Mouse (Mus musculus) intestine, embryonic 16.5 days (tissue): Measurements from ENCODE around the gene Ttbk2. TPM values are rescaled to one million over a fixed set of nuclear protein-coding genes. Genes with fewer than 3 reads are reported as not detected.

Experiments used
- ATAC-seq: fragments of 200-750 bp; cut with Nextera tagmentation; 2 replicates; pipeline ENCODE4 v1.8.0; 2017; ENCODE audit warnings: moderate TSS enrichment, moderate library complexity
- H3K27ac ChIP-seq: fragments of 300-500 bp; sonication (generic); 2 replicates; pipeline ENCODE4 v1.5.1; 2014; ENCODE audit warnings: mild to moderate bottlenecking, low read length
- H3K27me3 ChIP-seq: fragments of 300-500 bp; sonication (generic); replicated peaks from 2 replicates; pipeline ENCODE4 v1.6.1; 2014; ENCODE audit warnings: low read length, control low read depth, mixed read lengths; ENCODE audit not compliant: control insufficient read depth, insufficient read depth
- H3K36me3 ChIP-seq: fragments of 300-500 bp; sonication (generic); 2 replicates; pipeline ENCODE4 v1.6.1; 2014; ENCODE audit warnings: low read length, control low read depth; ENCODE audit not compliant: control insufficient read depth, insufficient read depth
- H3K4me1 ChIP-seq: fragments of 300-500 bp; sonication (generic); 2 replicates; pipeline ENCODE4 v1.6.1; 2014; ENCODE audit warnings: low read length, control low read depth, mixed read lengths; ENCODE audit not compliant: control insufficient read depth, insufficient read depth
- H3K4me2 ChIP-seq: fragments of 300-500 bp; sonication (generic); 2 replicates; pipeline ENCODE4 v1.6.1; 2014; ENCODE audit warnings: low read depth, low read length, control low read depth
- H3K4me3 ChIP-seq: fragments of 300-500 bp; sonication (generic); 2 replicates; pipeline ENCODE4 v1.5.1; 2014; ENCODE audit warnings: mild to moderate bottlenecking, low read length
- H3K9ac ChIP-seq: fragments of 300-500 bp; sonication (generic); 2 replicates; pipeline ENCODE4 v1.6.1; 2014; ENCODE audit warnings: low read depth, low read length
- H3K9me3 ChIP-seq: fragments of 300-500 bp; sonication (generic); 2 replicates; pipeline ENCODE4 v1.6.1; 2016; ENCODE audit warnings: low read length, control low read depth; ENCODE audit not compliant: control insufficient read depth
- WGBS: fragments of 180-500 bp; shearing (Covaris S2); extraction: QIAGEN DNeasy Blood & Tissue Kit; methylation state at CpG from one replicate; pipeline ENCODE4 v1.1.7; 2014; 5-methylcytosine and 5-hydroxymethylcytosine counted together
- polyA plus RNA-seq: library from polyadenylated mRNA; unstranded; fragments of >200 nt; fragmentation: Nextera tagmentation; extraction: Ambion mirVana; gene quantifications from 2 replicates; pipeline ENCODE4 v1.2.1, GENCODE M21; 2015

Gene Ttbk2
- polyA plus RNA-seq, 1 experiment from 2014 or later = 1.4 TPM

GRCm38 (mm10) chr2:120770265-120770935 lies 80.0 kb downstream of the Ttbk2 start:
- WGBS = 87% methylated on average over 2 of the region's 2 CpGs
- Histone ChIP-seq H3K27ac (no peak overlapping the region), H3K27me3 (no peaks in the 10 kb centered on the region), H3K4me2 (no peak overlapping the region), H3K9me3 (no peaks in the 10 kb centered on the region), H3K9ac (no peak overlapping the region), H3K4me1 (no peaks in the 10 kb centered on the region), H3K36me3 (no peaks in the 10 kb centered on the region), H3K4me3 (no peak overlapping the region)
- ATAC-seq = no peak

GRCm38 (mm10) chr2:120761922-120762321 lies 88.5 kb downstream of the Ttbk2 start:
- H3K27me3 ChIP-seq = no peaks in the 10 kb centered on the region
- no peaks in the 10 kb centered on the region for H3K36me3 ChIP-seq
- no peak for ATAC-seq
- H3K4me1 ChIP-seq = no peaks in the 10 kb centered on the region
- no peaks in the 10 kb centered on the region for H3K9me3 ChIP-seq
- H3K27ac ChIP-seq = no peak overlapping the region
- no peak overlapping the region for H3K4me3 ChIP-seq
- no peak overlapping the region for H3K4me2 ChIP-seq
- no peak overlapping the region for H3K9ac ChIP-seq

GRCm38 (mm10) chr2:120748041-120748440 lies 102.4 kb downstream of the Ttbk2 start:
- 91% methylated on average over 2 of the region's 2 CpGs for WGBS
- no peak overlapping the region for H3K4me2 ChIP-seq
- H3K4me1 ChIP-seq = no peaks in the 10 kb centered on the region
- H3K9me3 ChIP-seq = no peaks in the 10 kb centered on the region
- no peak overlapping the region for H3K4me3 ChIP-seq
- H3K27me3 ChIP-seq = no peaks in the 10 kb centered on the region
- ATAC-seq = no peak
- H3K36me3 ChIP-seq = peaks cover 5% of the 10 kb centered on the region; the same call in 1 of the 2 replicates
- H3K9ac ChIP-seq = no peak overlapping the region
- H3K27ac ChIP-seq = no peak overlapping the region

DNA sequence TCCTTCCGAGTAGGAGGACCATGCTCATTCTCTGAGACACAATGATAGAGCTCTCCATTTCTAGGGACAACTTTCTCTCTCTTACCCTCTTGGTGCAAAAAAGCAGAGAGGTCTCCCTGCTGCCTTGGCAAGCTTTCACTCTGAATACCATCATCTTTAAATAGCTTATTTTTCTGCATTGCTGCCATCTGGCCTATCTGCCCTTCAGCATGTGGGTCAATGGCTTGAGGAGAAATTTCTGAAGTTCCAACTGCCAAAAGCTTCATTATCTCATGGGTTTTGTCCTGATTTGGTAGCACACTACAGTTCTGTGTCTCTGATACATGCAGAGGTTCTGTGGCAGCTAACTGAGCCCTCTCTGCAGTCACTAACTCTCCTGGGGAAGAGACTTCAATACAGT lies 104.9 kb downstream of the Ttbk2 start:
- no peak for ATAC-seq
- peaks cover 5% of the 10 kb centered on the region; the same call in 1 of the 2 replicates for H3K36me3 ChIP-seq
- H3K4me3 ChIP-seq = no peak overlapping the region
- no peak overlapping the region for H3K27ac ChIP-seq
- WGBS = 95% methylated on average over 1 of the region's 1 CpGs
- no peaks in the 10 kb centered on the region for H3K27me3 ChIP-seq
- no peak overlapping the region for H3K9ac ChIP-seq
- no peaks in the 10 kb centered on the region for H3K9me3 ChIP-seq
- H3K4me1 ChIP-seq = no peaks in the 10 kb centered on the region
- H3K4me2 ChIP-seq = no peak overlapping the region

- ATAC-seq = no peak; the same call in 1 of the 2 replicates
- peak overlapping the region; percentile 62 for H3K9ac ChIP-seq
- H3K4me3 ChIP-seq = peak overlapping the region; percentile 99
- H3K9me3 ChIP-seq = no peaks in the 10 kb centered on the region
- no peaks in the 10 kb centered on the region for H3K27me3 ChIP-seq
- H3K36me3 ChIP-seq = peaks cover 3% of the 10 kb centered on the region; the same call in 1 of the 2 replicates
- H3K27ac ChIP-seq = peak overlapping the region; percentile 95
- peaks cover 19% of the 10 kb centered on the region for H3K4me1 ChIP-seq
- WGBS = 38% methylated on average over 7 of the region's 7 CpGs
- H3K4me2 ChIP-seq = peak overlapping the region; percentile 59
These were observed 118.4 kb downstream of the Ttbk2 start for GRCm38 (mm10) chr2:120731877-120732530.

- WGBS = under 1% methylated on average over 61 of the region's 61 CpGs
- peak; percentile 99 for ATAC-seq
- Histone ChIP-seq H3K9me3 (no peaks in the 10 kb centered on the region), H3K4me2 (peak overlapping the region; percentile 97), H3K27ac (peak overlapping the region; percentile 95), H3K9ac (peak overlapping the region; percentile 96), H3K36me3 (peaks cover 7% of the 10 kb centered on the region; the same call in 1 of the 2 replicates), H3K4me3 (peak overlapping the region; percentile 99), H3K27me3 (no peaks in the 10 kb centered on the region), H3K4me1 (peaks cover 19% of the 10 kb centered on the region)
These were observed 119.1 kb downstream of the Ttbk2 start for GRCm38 (mm10) chr2:120731167-120731862.

DNA sequence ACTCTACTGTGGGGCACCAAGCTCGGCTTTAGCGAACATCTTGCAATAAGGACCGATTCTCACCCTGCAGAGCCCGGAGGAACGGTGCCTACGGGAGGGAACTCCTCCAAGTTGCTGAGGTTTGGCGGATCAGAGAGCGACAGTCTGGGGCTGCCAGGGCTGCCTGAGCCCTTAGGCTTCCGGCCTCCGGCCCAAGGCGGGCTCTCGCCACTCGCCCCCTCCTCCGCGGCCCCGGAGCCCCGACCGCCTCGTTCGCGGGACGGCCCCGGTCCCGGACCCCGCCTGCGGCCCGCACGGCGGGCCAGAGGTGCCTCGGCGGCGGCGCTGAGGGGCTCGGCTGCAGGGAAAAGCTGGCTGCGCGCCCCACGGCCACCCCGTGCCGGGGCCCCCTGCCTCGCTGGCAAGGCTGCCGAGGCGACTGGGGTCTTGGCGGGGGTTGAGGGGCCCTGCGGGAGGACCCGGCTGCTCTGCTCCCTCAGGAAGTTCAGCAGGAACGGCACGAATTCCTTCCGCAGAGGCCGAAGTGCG lies 119.7 kb downstream of the Ttbk2 start:
- Histone ChIP-seq H3K27ac (peak overlapping the region; percentile 95), H3K4me3 (peak overlapping the region; percentile 99), H3K9ac (peak overlapping the region; percentile 96), H3K9me3 (no peaks in the 10 kb centered on the region), H3K4me1 (peaks cover 19% of the 10 kb centered on the region), H3K36me3 (peaks cover 10% of the 10 kb centered on the region; the same call in 1 of the 2 replicates), H3K27me3 (no peaks in the 10 kb centered on the region), H3K4me2 (peak overlapping the region; percentile 97)
- ATAC-seq = peak; percentile 54
- under 1% methylated on average over 50 of the region's 50 CpGs for WGBS

GRCm38 (mm10) chr2:120729775-120730585 lies 120.4 kb downstream of the Ttbk2 start:
- H3K4me3 ChIP-seq = peak overlapping the region; percentile 99
- peak overlapping the region; percentile 96 for H3K9ac ChIP-seq
- no peaks in the 10 kb centered on the region for H3K27me3 ChIP-seq
- 7% methylated on average over 23 of the region's 23 CpGs for WGBS
- H3K9me3 ChIP-seq = no peaks in the 10 kb centered on the region
- no peak overlapping the region; the same call in 1 of the 2 replicates for H3K27ac ChIP-seq
- H3K4me2 ChIP-seq = peak overlapping the region; percentile 97
- no peak for ATAC-seq
- peaks cover 15% of the 10 kb centered on the region; the same call in 1 of the 2 replicates for H3K36me3 ChIP-seq
- H3K4me1 ChIP-seq = peaks cover 19% of the 10 kb centered on the region
